Mouse (Mus musculus) stomach, postnatal 0 days (tissue): ENCODE measurements around the gene Txlng. TPM values are rescaled to one million over a fixed set of nuclear protein-coding genes. Genes with fewer than 3 reads are reported as not detected.

Experiments
- ATAC-seq: fragments of 200-750 bp; cut with Nextera tagmentation; 2 replicates; pipeline ENCODE4 v1.8.0; 2017; ENCODE audit not compliant: low FRiP score, low TSS enrichment
- DNase-seq: peaks from one replicate; pipeline ENCODE4 v3.0.0-alpha.2; 2016; ENCODE audit warnings: low spot score
- H3K27ac ChIP-seq: fragments of 300-500 bp; sonication (generic); replicated peaks from 2 replicates; pipeline ENCODE4 v1.5.1; 2014; ENCODE audit warnings: mild to moderate bottlenecking, control low read depth
- H3K27me3 ChIP-seq: fragments of 300-500 bp; sonication (generic); 2 replicates; pipeline ENCODE4 v1.6.1; 2014; ENCODE audit warnings: low read length; ENCODE audit not compliant: control insufficient read depth, insufficient read depth
- H3K36me3 ChIP-seq: fragments of 300-500 bp; sonication (generic); 2 replicates; pipeline ENCODE4 v1.6.1; 2014; ENCODE audit warnings: low read length, mixed read lengths; ENCODE audit not compliant: control insufficient read depth, insufficient read depth
- H3K4me1 ChIP-seq: fragments of 300-500 bp; sonication (generic); replicated peaks from 2 replicates; pipeline ENCODE4 v1.6.1; 2014; ENCODE audit warnings: antibody characterized with exemption; ENCODE audit not compliant: control insufficient read depth, insufficient read depth
- H3K4me2 ChIP-seq: fragments of 300-500 bp; sonication (generic); replicated peaks from 2 replicates; pipeline ENCODE4 v1.6.1; 2014; ENCODE audit warnings: low read depth, mild to moderate bottlenecking, control low read depth, moderate library complexity
- H3K4me3 ChIP-seq: fragments of 300-500 bp; sonication (generic); 2 replicates; pipeline ENCODE4 v1.5.1; 2014; ENCODE audit warnings: low read depth, low read length, control low read depth
- H3K9ac ChIP-seq: fragments of 300-500 bp; sonication (generic); 2 replicates; pipeline ENCODE4 v1.6.1; 2014; ENCODE audit warnings: mild to moderate bottlenecking, low read length, control low read depth, mixed read lengths
- H3K9me3 ChIP-seq: fragments of 300-500 bp; sonication (generic); 2 replicates; pipeline ENCODE4 v1.6.1; 2016; ENCODE audit warnings: low read length; ENCODE audit not compliant: control insufficient read depth
- CTCF ChIP-seq: IDR thresholded peaks from 2 replicates; pipeline ENCODE4 v1.5.1; 2016; ENCODE audit warnings: antibody characterized with exemption, low read depth, mild to moderate bottlenecking, moderate library complexity
- EP300 ChIP-seq: optimal IDR thresholded peaks from 2 replicates; pipeline ENCODE3; 2016; ENCODE audit warnings: antibody characterized with exemption
- WGBS: fragments of 180-500 bp; shearing (Covaris S2); extraction: QIAGEN DNeasy Blood & Tissue Kit; methylation state at CpG from one replicate; pipeline ENCODE4 v1.1.7; 2014; 5-methylcytosine and 5-hydroxymethylcytosine counted together
- polyA plus RNA-seq: library from polyadenylated mRNA; unstranded; fragments of >200 nt; fragmentation: Nextera tagmentation; extraction: Ambion mirVana; gene quantifications from 2 replicates; pipeline ENCODE4 v1.2.1, GENCODE M21; 2015

Gene Txlng
- polyA plus RNA-seq, result 5.7 and 6.2 TPM in 2 replicates

- Histone ChIP-seq H3K27ac (peak within 1 kb of the TSS; percentile 53; the same call in 1 of the 2 replicates), H3K9ac (peak within 1 kb of the TSS; percentile 62), H3K4me3 (peak within 1 kb of the TSS; percentile 50), H3K9me3 (no peaks in the 10 kb centered on the region), H3K4me2 (peak within 1 kb of the TSS; percentile 77), H3K4me1 (no peaks in the 10 kb centered on the region), H3K27me3 (no peaks in the 10 kb centered on the region), H3K36me3 (no peaks in the 10 kb centered on the region)
- 16% methylated on average over 33 of the region's 37 CpGs for WGBS
- peak; percentile 94 for DNase-seq
- peak; percentile 99 for ATAC-seq
- no peak for TF ChIP-seq EP300
- TF ChIP-seq CTCF, result peak; percentile 30
Measured at GRCm38 (mm10) chrX:162829203-162829708, at the start of gene Txlng. TSS of gene Txlng (minus strand) at chrX:162829454.

- no peak for TF ChIP-seq EP300
- H3K4me1 ChIP-seq, result no peaks in the 10 kb centered on the region
Measured at GRCm38 (mm10) chrX:162878236-162878635, 49.0 kb upstream of the Txlng start.

GRCm38 (mm10) chrX:162873761-162874160 lies 44.5 kb upstream of the Txlng start:
- H3K4me3 ChIP-seq, result no peak overlapping the region
- 88% methylated on average over 2 of the region's 2 CpGs for WGBS

More at GRCm38 (mm10) chrX:162878236-162878635, 49.0 kb upstream of the Txlng start:
- H3K27me3 ChIP-seq, result no peaks in the 10 kb centered on the region
- H3K36me3 ChIP-seq, result no peaks in the 10 kb centered on the region
- H3K4me3 ChIP-seq, result no peak overlapping the region
- no peak overlapping the region for H3K4me2 ChIP-seq
- no peak overlapping the region for H3K9ac ChIP-seq
- 89% methylated on average over 3 of the region's 3 CpGs for WGBS
- H3K27ac ChIP-seq, result no peak overlapping the region
- no peaks in the 10 kb centered on the region for H3K9me3 ChIP-seq
- ATAC-seq, result no peak
- DNase-seq, result no peak

GRCm38 (mm10) chrX:162871734-162872517 lies 42.7 kb upstream of the Txlng start:
- H3K36me3 ChIP-seq, result no peaks in the 10 kb centered on the region
- TF ChIP-seq CTCF (peak; percentile 79), EP300 (no peak)
- H3K9ac ChIP-seq, result no peak overlapping the region
- H3K4me3 ChIP-seq, result no peak overlapping the region
- H3K27me3 ChIP-seq, result no peaks in the 10 kb centered on the region
- H3K9me3 ChIP-seq, result no peaks in the 10 kb centered on the region
- ATAC-seq (no peak), DNase-seq (peak; percentile 18)
- no peak overlapping the region for H3K27ac ChIP-seq
- H3K4me2 ChIP-seq, result no peak overlapping the region
- 39% methylated on average over 4 of the region's 4 CpGs for WGBS
- H3K4me1 ChIP-seq, result no peaks in the 10 kb centered on the region

More at GRCm38 (mm10) chrX:162873761-162874160, 44.5 kb upstream of the Txlng start:
- no peaks in the 10 kb centered on the region for H3K27me3 ChIP-seq
- ATAC-seq (no peak), DNase-seq (no peak)
- no peak overlapping the region for H3K4me2 ChIP-seq
- no peak overlapping the region for H3K27ac ChIP-seq
- TF ChIP-seq EP300, result no peak
- no peak for TF ChIP-seq CTCF
- H3K9ac ChIP-seq, result no peak overlapping the region
- no peaks in the 10 kb centered on the region for H3K9me3 ChIP-seq
- no peaks in the 10 kb centered on the region for H3K4me1 ChIP-seq
- H3K36me3 ChIP-seq, result no peaks in the 10 kb centered on the region

- no peak overlapping the region for H3K4me3 ChIP-seq
- H3K9me3 ChIP-seq, result no peaks in the 10 kb centered on the region
- no peak overlapping the region for H3K9ac ChIP-seq
- no peak overlapping the region for H3K27ac ChIP-seq
- H3K27me3 ChIP-seq, result no peaks in the 10 kb centered on the region
- ATAC-seq, result no peak
- no peaks in the 10 kb centered on the region for H3K36me3 ChIP-seq
- no peak for DNase-seq
- no peak overlapping the region for H3K4me2 ChIP-seq
- TF ChIP-seq CTCF (no peak), EP300 (no peak)
- H3K4me1 ChIP-seq, result no peaks in the 10 kb centered on the region
- 69% methylated on average over 3 of the region's 3 CpGs for WGBS
Measured at GRCm38 (mm10) chrX:162868294-162868965, 39.2 kb upstream of the Txlng start.

- no peak for ATAC-seq
- H3K4me1 ChIP-seq, result no peaks in the 10 kb centered on the region
- H3K36me3 ChIP-seq, result no peaks in the 10 kb centered on the region
- TF ChIP-seq EP300 (no peak), CTCF (no peak)
- H3K4me2 ChIP-seq, result no peak overlapping the region
- H3K4me3 ChIP-seq, result no peak overlapping the region
- no peak overlapping the region for H3K27ac ChIP-seq
- no peaks in the 10 kb centered on the region for H3K27me3 ChIP-seq
- no peak for DNase-seq
- no peak overlapping the region for H3K9ac ChIP-seq
- no peaks in the 10 kb centered on the region for H3K9me3 ChIP-seq
- WGBS, result 83% methylated on average over 1 of the region's 1 CpGs
Measured at GRCm38 (mm10) chrX:162848682-162849081, 19.4 kb upstream of the Txlng start.
